Mouse (Mus musculus) cerebellum, postnatal 14 days (tissue): ENCODE measurements at regions not wholly inside any gene's neighbourhood (a gene's known extent, or its start where the extent isn't known, plus 50 kb on each side); places are given as distances from the start of the nearest gene placed in this dataset.

Source experiments
- DNase-seq, 2 experiments: peaks; one replicate each; pipeline ENCODE4 v3.0.0; 2021; ENCODE audit warnings: mixed read lengths in 2 of 2

DNA sequence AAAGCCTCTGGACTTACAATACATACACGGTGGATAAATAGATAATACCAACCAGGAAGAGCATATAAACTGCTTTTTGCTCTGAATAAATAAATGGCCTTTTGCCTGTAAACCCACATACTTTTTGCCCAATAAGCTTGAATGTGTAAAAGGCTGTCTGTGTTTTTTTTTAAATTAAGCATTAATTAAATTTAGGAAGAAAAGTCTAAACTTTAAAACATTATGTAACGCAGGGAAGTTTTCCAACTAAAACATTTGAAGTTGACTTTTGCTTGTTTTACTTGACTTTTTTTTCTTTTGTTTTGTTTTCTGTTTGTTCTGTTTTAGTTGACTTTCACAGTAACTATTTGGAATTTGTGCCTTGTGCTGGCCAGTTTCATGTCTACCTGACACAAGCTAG lies 60.7 kb upstream of the Gm47985 start:
- no peak for DNase-seq

DNA sequence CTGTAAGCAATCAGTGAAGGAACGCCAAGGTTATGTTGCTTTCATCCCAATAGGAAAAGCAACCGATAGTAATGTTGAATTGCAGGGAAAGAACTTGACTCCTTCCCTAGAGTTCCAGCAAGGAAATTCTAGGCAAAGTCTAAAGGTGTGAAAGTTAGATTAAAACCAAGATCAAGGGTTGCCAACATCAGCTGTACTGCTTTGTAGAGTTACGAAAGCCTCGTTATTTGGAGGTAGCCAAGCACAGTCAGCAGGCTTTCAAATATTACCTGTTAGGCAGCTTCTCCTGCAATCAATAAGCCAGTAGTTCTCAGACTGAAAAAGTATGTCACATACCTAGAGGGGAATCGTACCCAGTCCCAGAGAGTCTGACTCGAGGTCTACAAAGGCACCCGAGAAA lies 58.4 kb upstream of the Gm47985 start:
- DNase-seq: no peak

DNA sequence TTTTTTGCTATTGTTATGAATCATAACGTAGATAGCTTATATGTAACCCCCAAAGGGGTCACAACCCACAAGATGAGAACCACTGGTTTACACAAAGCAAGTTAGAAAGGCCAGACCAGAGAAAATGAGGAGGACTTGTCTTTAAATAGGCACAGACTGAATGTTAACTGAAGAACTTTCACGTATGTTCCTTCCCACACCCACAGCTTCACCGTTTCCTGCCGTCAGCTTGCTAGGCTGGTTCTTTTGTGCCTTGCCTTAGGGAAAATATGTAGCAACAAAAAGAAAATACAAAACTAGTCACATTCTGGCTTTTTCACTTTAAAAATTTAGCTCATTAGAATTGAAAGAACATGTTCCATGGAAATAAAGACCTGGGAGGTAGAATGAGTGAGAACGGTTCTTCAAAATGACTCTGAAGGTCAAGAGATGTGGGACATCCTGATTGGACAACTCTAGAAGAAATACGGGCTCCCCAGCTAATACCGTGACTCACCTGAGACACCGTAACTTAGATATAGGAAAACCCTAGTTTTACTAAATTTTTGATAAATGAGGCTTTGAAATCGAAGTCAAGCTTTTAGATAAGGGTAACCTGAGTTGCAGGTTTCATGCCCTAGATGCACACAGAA lies 57.2 kb upstream of the Gm47985 start:
- DNase-seq: no peak

GRCm38 (mm10) chr1:151125764-151126485 lies 56.4 kb upstream of the Gm47985 start:
- DNase-seq: no peak

DNA sequence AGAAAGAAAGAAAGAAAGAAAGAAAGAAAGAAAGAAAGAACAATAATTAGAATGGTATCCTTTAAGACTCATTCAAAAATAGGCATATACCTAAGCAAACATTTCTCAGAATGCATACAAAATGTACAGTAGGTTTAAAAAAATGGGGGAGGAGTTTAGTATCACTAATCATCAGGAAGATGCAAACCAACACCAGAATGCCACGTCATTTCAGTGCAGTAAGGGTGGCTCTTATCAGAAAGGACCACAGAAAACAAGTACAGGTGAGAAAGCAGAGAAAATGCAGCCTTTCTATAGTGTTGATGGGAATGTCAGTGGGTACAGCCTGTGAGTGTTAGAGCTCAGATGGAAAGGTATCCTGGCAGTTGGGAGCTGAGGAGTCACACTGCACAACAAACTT lies 55.6 kb upstream of the Gm47985 start:
- DNase-seq: no peak

- no peak for DNase-seq
Observed at GRCm38 (mm10) chr1:151128005-151128404, 54.3 kb upstream of the Gm47985 start.

GRCm38 (mm10) chr1:151128955-151129354 lies 53.4 kb upstream of the Gm47985 start:
- DNase-seq: no peak

DNA sequence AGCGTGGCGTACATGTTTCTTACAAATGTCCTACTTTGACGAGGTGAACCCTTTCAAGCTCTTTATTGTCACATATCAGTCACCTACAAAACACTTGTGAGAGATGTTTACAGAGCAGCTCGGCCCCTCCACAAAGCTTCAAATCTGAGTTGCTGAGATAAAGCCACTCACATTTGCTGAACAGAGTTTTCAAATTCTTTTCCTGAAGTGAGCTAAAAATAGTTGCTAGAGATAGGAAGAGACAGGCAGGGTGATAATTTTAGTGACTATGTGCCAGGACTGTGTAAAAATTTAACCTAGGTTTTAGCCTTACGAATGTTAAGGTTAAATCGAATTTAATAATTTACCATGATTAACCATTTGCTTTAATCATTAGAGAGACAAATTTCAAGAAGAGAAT lies 52.3 kb upstream of the Gm47985 start:
- DNase-seq: no peak

DNA sequence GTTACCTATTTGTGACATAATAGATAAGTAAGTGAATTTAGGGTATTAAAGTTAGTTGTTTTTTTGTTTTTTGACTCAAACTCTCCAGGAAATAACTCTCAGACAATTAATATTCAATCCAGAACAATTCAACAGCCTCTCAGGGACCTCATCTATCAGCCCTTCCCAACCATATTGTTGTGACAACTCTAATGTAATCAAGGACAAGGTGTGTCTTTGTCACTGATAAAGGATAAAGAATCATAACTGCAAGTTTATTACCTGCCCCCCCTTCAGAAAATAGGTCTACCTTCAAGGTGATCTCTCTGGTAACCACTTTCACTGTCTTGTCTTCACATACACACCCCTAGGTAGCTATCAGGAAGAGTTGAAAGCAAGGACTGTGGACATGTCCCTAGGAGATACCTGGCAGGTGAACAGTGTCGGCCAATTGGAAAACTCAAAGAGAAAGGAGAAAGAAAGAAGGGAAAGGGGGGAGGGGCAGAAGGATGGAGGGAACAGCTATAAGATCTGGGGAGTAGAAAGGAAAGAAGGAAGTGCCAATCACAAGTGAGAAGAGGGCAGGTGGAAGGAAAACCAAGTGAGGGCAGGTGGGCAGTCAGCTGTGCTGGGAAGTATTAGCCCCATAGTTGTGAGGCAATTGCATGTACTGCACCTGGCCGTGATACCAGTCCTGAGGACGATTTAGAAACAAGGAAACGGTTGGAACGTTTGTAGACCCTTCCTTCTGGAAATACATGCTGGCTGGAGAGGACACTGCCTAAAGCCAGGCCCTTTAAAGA lies 51.3 kb upstream of the Gm47985 start:
- no peak for DNase-seq

DNA sequence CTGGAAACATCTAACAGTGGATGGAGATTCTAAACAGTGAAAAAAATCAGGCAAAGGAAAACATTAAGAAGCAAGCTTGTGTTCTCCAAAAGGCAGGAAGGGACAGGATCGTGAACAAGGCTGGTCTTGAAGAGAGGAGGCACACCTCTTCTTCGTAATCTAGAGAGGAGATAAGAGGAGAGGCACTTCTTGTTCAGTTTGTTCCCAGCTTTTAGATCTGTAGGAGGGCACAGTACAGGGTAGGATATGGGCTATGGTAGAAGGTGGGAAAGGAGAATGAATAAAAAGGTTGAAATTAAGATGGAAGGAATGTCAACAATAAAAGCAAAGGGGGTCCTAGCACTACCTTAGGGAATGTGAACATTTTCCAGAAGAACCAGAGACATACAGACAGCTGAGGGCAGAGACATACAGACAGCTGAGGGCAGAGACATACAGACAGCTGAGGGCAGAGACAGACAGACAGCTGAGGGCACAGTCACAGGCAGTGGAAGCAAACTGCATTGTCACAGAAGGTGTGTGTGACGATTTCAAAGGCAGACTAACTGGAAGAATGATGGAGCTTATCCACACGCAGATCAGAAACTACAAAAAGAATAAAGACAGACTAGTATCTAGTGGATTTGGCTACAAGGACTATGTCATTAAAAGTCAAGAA lies 50.6 kb upstream of the Gm47985 start:
- DNase-seq: no peak
